Mouse (Mus musculus) activated CD4-positive, CD25-positive, alpha-beta regulatory T cell, adult 4 months (primary cell): ENCODE results near the gene Rps15a. TPM values are rescaled to one million over a fixed set of nuclear protein-coding genes. Genes with fewer than 3 reads are reported as not detected.
A peak's percentile ranks its signal among the peaks of the same experiment; 100 is the strongest.

Source experiments
- ATAC-seq: one replicate; pipeline ENCODE4 v1.8.0; 2017
- polyA plus RNA-seq, 2 experiments: library from polyadenylated mRNA; unstranded; fragments of 100-300 nt; shearing (Covaris generic); gene quantifications; one replicate each; pipeline ENCODE4 v1.2.1; 2017

Gene Rps15a
- 1,000 to 10,000 TPM; 1,580 to 2,609 TPM for polyA plus RNA-seq

GRCm38 (mm10) chr7:118115877-118116568 lies at the start of gene Rps15a:
Gene Rps15a (minus strand): TSS chr7:118116188.
- peak; percentile 73 for ATAC-seq

GRCm38 (mm10) chr7:118163006-118163405 lies 47.0 kb upstream of the Rps15a start:
- ATAC-seq: no peak

GRCm38 (mm10) chr7:118160121-118160520 lies 44.1 kb upstream of the Rps15a start:
- ATAC-seq: no peak

- no peak for ATAC-seq
Measured at GRCm38 (mm10) chr7:118156461-118156860, 40.5 kb upstream of the Rps15a start.

GRCm38 (mm10) chr7:118154150-118154549 lies 38.2 kb upstream of the Rps15a start:
- ATAC-seq: no peak

- no peak for ATAC-seq
Measured at GRCm38 (mm10) chr7:118143602-118144001, 27.6 kb upstream of the Rps15a start.

- no peak for ATAC-seq
Measured at GRCm38 (mm10) chr7:118143123-118143522, 27.1 kb upstream of the Rps15a start.

- no peak for ATAC-seq
Measured at GRCm38 (mm10) chr7:118141271-118141670, 25.3 kb upstream of the Rps15a start.

- ATAC-seq: no peak
Measured at GRCm38 (mm10) chr7:118135128-118135527, 19.1 kb upstream of the Rps15a start.

- peak; percentile 96 for ATAC-seq
Measured at GRCm38 (mm10) chr7:118129430-118130041, 13.5 kb upstream of the Rps15a start, which contains the start of gene Arl6ip1. Gene Arl6ip1 (minus strand): TSS chr7:118129662.

GRCm38 (mm10) chr7:118128925-118129429 lies 13.0 kb upstream of the Rps15a start:
- ATAC-seq: peak; percentile 12

- ATAC-seq: no peak
Measured at GRCm38 (mm10) chr7:118126219-118126875, 10.4 kb upstream of the Rps15a start.

- no peak for ATAC-seq
Measured at GRCm38 (mm10) chr7:118125736-118126135, 9.7 kb upstream of the Rps15a start.

GRCm38 (mm10) chr7:118123512-118124411 lies 7.8 kb upstream of the Rps15a start:
- ATAC-seq: no peak

GRCm38 (mm10) chr7:118122235-118122634 lies 6.2 kb upstream of the Rps15a start:
- no peak for ATAC-seq

GRCm38 (mm10) chr7:118120654-118121053 lies 4.7 kb upstream of the Rps15a start:
- ATAC-seq: no peak

GRCm38 (mm10) chr7:118119946-118120345 lies 4.0 kb upstream of the Rps15a start:
- ATAC-seq: peak; percentile 74

GRCm38 (mm10) chr7:118119142-118119541 lies 3.2 kb upstream of the Rps15a start:
- ATAC-seq: no peak

GRCm38 (mm10) chr7:118118426-118118825 lies 2.4 kb upstream of the Rps15a start:
- no peak for ATAC-seq

- no peak for ATAC-seq
Measured at GRCm38 (mm10) chr7:118117539-118118210, 1.7 kb upstream of the Rps15a start.

- ATAC-seq: no peak
Measured at GRCm38 (mm10) chr7:118116787-118117538, 975 bp upstream of the Rps15a start.
